21 mouse cellular contexts compared by ENCODE assay signal in the genomic region with DNA sequence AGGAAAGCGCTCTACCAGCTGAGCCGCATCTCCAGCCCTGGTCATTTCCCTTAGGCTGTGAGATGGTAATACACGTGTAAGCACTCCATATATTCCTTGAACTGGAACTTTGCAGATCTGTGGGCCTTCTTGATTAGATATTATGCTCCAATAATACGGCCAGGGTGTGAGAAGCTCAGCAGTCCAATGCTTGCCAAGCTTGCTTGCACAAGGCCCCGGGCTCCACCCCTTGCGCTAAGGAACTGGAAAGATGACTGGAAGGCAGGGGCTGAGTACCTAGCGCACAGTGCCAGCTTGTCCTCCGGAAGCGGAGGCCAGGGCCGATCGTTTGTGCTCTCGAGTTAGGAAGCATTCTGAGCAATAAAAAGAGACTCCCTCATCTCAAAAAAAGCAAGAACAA. TPM values are rescaled to one million over a fixed set of nuclear protein-coding genes. Genes with fewer than 3 reads are reported as not detected.
"Had no signal": no experiment of that assay in that cellular context is flagged by ENCODE, and none has a peak within 500 bp of the region (broad histone marks: within the 10 kb centered on the region; RNA-seq: fewer than 3 reads in every experiment).

No protein-coding gene starts in this region.

- H3K27ac ChIP-seq: intestine, embryonic 15.5 days; kidney, embryonic 15.5 days; limb, embryonic 10.5 days; limb, embryonic 13.5 days; liver, embryonic 12.5 days; liver, embryonic 15.5 days; midbrain, embryonic 12.5 days; neural tube, embryonic 13.5 days; stomach, embryonic 15.5 days had no signal

- H3K4me3 ChIP-seq: intestine, embryonic 15.5 days; kidney, embryonic 15.5 days; limb, embryonic 10.5 days; limb, embryonic 13.5 days; liver, embryonic 12.5 days; liver, embryonic 15.5 days; midbrain, embryonic 12.5 days; myocyte; neural tube, embryonic 13.5 days; stomach, embryonic 15.5 days had no signal

- H3K9me3 ChIP-seq: intestine, embryonic 15.5 days; kidney, embryonic 15.5 days; limb, embryonic 10.5 days; limb, embryonic 13.5 days; liver, embryonic 12.5 days; liver, embryonic 15.5 days; midbrain, embryonic 12.5 days; neural tube, embryonic 13.5 days; stomach, embryonic 15.5 days had no signal

- H3K9ac ChIP-seq: intestine, embryonic 15.5 days; kidney, embryonic 15.5 days; limb, embryonic 13.5 days; liver, embryonic 12.5 days; liver, embryonic 15.5 days; midbrain, embryonic 12.5 days; neural tube, embryonic 13.5 days; stomach, embryonic 15.5 days had no signal

- DNase-seq: kidney, adult 18-20 months; kidney, postnatal 14 days; kidney, postnatal 4 days; liver; retina, postnatal 1 day; right cerebral cortex, postnatal 25 days; spleen, adult 18-20 months; thymus, adult 18-20 months; thymus, postnatal 36 days had no signal

- ATAC-seq: intestine, embryonic 15.5 days; liver, embryonic 12.5 days; midbrain, embryonic 16.5 days had no signal

- H3K36me3 ChIP-seq: intestine, embryonic 15.5 days; kidney, embryonic 15.5 days; limb, embryonic 10.5 days; limb, embryonic 13.5 days; liver, embryonic 12.5 days; liver, embryonic 15.5 days; midbrain, embryonic 12.5 days; neural tube, embryonic 13.5 days; stomach, embryonic 15.5 days had no signal

- H3K4me2 ChIP-seq: intestine, embryonic 15.5 days; kidney, embryonic 15.5 days; limb, embryonic 13.5 days; liver, embryonic 12.5 days; liver, embryonic 15.5 days; midbrain, embryonic 12.5 days; neural tube, embryonic 13.5 days; stomach, embryonic 15.5 days had no signal

- H3K27me3 ChIP-seq: kidney, embryonic 15.5 days; neural tube, embryonic 13.5 days; stomach, embryonic 15.5 days had no signal

RNA-seq across cellular contexts. Expression of a gene that starts 29.7 kb away (rescaled TPM):
- total RNA-seq: monocyte, adult 5-6 weeks had no signal
